Mouse (Mus musculus): ENCODE data around the gene Zfp536. TPM values are rescaled to one million over a fixed set of nuclear protein-coding genes. Genes with fewer than 3 reads are reported as not detected.
"Not testable (repeated sequence)": the region's sequence is repeated elsewhere in the genome, so short reads cannot be mapped to it uniquely, and the experiment has no call there.

Zfp536 gene
- total RNA-seq, 2 experiments from 2014 or later, result 47.0 to 50.4 TPM

DNA sequence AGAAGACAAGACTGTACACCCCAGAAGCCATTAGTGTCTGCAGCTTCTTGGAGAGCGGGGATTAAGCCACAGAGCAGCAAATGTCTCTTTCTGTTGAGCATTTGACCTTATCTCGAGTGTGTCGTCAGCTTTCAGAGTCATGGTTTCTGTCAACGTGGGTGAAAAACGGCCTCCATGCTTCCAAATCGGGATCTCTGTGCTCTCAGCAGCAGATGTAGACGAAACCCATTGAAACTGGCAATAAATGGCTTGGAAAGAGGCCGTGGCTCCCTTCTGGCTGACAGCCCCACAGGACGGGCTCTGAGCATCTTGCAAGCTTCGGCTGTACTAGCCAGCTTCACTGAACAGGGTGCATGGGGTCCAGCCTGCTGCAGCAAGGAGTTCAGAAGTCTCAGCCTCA, 159.1 kb downstream of the Zfp536 start:
- no peak for DNase-seq (ENCODE audit: low spot score in 2 of 2)

DNA sequence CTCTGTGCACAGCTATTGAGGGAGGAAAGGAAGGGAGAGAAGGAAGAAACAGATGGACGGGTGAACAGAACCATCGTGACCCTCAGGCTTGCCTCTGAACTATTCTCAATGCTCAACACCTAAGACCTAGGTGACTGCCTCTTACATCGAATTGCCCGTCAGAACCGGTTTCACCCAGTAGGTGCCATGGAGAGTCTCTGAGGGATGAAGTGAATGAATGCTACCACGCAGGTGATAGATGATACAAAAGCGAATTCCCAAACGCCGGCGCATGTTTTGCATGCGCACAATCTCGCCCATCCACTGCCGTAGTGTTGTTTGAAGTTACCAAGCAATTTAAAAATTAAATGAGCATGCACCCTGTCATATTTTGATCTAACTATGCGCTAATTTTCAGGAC, 164.9 kb downstream of the Zfp536 start:
- DNase-seq (ENCODE audit: low spot score in 2 of 2), result no peak

- DNase-seq (ENCODE audit: low spot score in 2 of 2), result no peak
Measured at GRCm38 (mm10) chr7:37607906-37608305, 165.5 kb downstream of the Zfp536 start.

GRCm38 (mm10) chr7:37606472-37606871, 167.0 kb downstream of the Zfp536 start:
- DNase-seq (ENCODE audit: low spot score in 2 of 2), result no peak

DNA sequence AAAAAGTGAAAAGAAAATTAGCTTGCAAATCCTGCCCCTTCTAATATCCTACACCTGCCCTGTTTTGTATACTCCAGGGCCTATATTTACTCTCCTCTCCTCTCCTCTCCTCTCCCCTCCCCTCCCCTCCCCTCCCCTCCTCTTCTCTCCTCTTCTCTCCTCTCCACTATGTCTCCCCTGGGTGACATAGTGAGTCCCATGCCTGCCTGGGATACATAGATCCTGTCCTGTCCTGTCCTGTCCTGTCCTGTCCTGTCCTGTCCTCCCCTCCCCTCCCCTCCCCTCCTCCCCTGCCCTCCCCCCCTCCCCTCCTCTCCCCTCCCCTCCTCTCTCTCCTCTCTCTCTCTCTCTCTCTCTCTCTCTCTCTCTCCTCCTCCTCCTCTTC, 169.9 kb downstream of the Zfp536 start:
- DNase-seq (ENCODE audit: low spot score in 2 of 2), result not testable (repeated sequence)

DNA sequence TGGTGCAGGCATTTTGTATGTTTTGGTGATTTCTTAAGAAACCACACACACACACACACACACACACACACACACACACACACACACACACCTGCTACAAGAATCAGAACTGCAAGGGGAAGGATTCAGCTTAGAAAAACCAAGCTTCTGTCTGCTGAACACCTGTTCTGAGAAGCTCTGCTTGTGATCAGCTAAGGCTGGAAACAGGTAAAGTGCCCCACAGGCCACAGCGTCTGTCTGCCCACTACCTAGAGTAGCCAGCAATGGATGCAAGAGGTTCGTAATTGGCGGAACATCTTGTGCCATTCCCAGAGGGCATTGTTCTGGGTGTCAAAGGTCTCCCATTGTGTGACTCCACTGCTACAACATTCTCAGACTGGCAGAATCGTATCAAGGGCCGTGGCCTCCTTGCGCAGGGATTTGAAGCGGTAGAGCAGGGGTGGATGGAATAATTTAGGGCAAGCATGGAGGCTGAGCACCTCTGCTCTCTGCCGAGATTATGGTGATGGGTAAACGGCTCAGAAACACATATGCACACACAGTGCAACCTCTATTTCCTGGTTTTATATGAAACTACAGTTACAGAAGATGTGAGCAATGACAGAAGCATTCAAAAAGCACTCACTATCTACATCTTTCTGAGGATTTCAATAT, 170.4 kb downstream of the Zfp536 start:
- DNase-seq (ENCODE audit: low spot score in 2 of 2), result no peak

- no peak for DNase-seq (ENCODE audit: low spot score in 2 of 2)
Measured at GRCm38 (mm10) chr7:37600318-37600717, 173.1 kb downstream of the Zfp536 start.

DNA sequence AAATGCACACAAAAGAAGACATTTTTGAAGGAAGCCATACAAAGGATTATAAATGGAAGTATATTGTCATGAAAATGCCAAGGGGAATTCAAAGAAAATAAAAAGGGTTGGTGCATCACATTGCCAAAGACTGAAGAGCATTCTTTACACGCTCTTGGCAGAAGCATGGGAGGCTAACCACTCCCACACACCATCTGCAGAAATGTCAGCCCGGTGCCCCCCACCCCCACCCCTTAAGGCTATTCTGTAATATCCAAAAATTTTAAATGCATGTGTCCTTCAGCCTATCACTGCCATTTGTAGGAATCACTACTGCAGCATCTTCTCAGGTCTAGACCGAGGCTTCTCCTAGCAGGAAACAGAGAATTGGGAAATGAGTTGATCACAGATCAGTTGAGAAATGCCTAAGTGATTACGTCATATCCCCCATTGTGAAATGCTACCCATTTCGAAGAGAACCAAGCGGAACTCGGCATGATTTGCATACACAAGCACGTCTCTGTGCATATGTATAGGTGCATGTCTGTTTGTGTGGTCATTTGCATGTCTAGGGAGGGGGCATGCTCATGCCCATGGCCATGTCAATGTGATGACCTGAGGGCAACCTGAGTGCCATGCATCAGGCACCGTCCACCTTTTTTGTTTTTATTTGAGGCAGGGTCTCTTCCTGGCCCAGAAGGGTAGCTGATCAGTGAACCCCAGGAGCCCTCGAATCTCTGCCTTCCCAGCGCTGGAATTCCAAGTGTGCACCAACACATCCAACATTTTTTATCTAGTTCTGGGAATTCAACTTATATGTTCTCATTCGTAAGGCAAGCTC, 179.0 kb downstream of the Zfp536 start:
- DNase-seq (ENCODE audit: low spot score in 2 of 2), result no peak

GRCm38 (mm10) chr7:37593566-37593965, 179.9 kb downstream of the Zfp536 start:
- no peak for DNase-seq (ENCODE audit: low spot score in 2 of 2)

GRCm38 (mm10) chr7:37586694-37587093, 186.7 kb downstream of the Zfp536 start:
- no peak for DNase-seq (ENCODE audit: low spot score in 2 of 2)

DNA sequence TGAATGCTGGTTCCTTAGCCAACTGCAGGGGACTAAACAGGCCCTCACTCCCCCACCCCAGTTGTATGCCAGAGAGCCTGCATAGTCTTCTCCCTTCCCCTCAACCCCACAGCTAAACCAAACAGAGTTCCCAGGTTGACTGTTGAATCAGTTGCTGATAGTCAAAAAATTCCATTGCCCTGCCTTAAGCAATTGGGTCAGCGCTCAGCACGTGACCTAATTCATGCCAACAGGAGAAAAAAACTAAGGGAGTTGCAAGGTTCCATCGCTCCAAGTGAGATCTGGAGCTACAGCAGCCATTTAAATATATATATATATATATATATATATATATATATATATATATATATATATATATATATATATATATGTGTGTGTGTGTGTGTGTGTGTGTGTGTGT, 192.2 kb downstream of the Zfp536 start:
- DNase-seq (ENCODE audit: low spot score in 2 of 2), result no peak

- no peak for DNase-seq (ENCODE audit: low spot score in 2 of 2)
Measured at GRCm38 (mm10) chr7:37580554-37580953, 192.9 kb downstream of the Zfp536 start.

GRCm38 (mm10) chr7:37572021-37572420, 201.4 kb downstream of the Zfp536 start:
- no peak for DNase-seq (ENCODE audit: low spot score in 2 of 2)

- no peak for DNase-seq (ENCODE audit: low spot score in 2 of 2)
Measured at GRCm38 (mm10) chr7:37568811-37569500, 204.5 kb downstream of the Zfp536 start.

GRCm38 (mm10) chr7:37568041-37568440, 205.4 kb downstream of the Zfp536 start:
- no peak for DNase-seq (ENCODE audit: low spot score in 2 of 2)

GRCm38 (mm10) chr7:37566019-37566418, 207.4 kb downstream of the Zfp536 start:
- no peak for DNase-seq (ENCODE audit: low spot score in 2 of 2)

GRCm38 (mm10) chr7:37565371-37565770, 208.1 kb downstream of the Zfp536 start:
- no peak for DNase-seq (ENCODE audit: low spot score in 2 of 2)

DNA sequence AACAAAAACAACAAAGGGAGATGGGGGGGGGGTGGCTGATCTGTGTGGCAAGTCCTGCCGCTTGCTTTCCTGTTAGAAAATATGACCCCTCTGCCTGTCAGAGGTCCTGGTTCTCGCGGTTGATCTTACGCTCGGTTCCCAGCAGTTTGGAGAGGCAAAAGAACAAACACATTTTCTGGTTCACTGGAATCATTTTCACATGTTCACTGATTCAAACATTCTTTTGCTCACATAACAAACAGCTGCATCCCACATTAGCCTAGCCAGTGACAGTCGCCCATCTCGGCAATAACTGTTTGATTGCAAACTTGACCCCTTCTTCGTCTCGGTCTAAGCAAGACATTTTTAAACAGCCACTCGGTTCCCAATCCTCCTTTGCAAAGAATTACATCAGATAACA, 208.8 kb downstream of the Zfp536 start:
- no peak for DNase-seq (ENCODE audit: low spot score in 2 of 2)

- DNase-seq (ENCODE audit: low spot score in 2 of 2), result no peak
Measured at GRCm38 (mm10) chr7:37563831-37564400, 209.5 kb downstream of the Zfp536 start.

DNA sequence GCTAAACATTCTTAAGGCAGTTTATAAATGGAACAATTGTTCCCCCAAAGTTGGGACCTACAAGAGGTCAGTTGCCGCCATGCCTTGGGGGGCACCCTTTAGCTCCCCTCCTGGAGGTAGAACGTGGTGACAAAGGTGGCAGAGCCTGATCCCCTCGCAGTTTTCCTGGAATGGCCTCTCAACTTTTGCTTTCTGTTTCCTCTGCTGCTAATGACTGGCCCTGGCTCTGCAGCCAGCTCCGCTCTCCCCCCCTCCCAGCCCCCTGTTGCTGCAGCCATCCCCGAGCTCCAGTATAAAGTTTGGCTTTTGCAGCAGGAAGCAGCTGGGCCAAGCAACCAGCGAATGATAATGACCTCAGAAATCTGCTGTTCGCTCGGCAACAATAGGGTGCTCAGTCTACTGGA, 210.3 kb downstream of the Zfp536 start:
- peak in 1 of 2 experiments; percentile 55 for DNase-seq (ENCODE audit: low spot score in 2 of 2)

DNA sequence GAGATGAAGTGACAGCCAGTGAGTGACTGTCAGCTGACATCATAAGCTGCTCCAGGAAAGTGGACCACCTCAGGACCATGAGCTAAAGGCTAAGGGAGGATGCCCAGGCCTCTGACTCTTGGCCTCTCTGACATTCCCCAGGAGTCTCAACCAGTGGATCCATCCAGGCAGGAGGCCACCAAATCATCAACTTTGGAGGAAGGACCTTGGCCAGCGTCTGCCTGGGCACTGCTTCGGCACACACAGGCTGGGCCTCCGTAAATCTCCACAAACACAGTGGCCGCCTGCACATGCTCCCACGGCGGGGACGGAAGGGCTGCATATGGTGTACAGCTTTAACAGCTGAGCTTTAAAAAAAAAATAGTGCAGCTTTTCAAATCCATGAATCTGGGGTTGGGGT, 210.9 kb downstream of the Zfp536 start:
- no peak for DNase-seq (ENCODE audit: low spot score in 2 of 2)

DNA sequence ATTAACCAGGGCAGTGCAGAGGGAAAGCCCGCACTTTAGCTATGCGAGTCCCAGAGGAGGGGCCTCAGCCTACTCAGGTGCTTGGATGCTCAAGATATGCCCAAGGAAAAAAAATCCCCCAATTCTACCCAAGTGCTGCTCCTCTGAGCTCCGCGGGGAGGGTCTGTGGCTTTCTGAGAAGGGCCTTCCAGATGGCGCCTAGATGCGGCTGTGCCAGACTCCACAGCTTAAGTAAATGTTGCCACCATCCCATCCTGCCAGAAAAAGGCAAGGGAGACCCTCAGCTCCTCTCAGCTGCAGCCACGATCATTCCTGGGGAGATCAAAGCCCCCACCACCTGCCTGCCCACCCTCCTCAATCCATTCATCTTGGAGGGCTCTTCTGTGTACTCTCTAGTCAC, 212.9 kb downstream of the Zfp536 start:
- DNase-seq (ENCODE audit: low spot score in 2 of 2), result no peak
